In the genomic region with DNA sequence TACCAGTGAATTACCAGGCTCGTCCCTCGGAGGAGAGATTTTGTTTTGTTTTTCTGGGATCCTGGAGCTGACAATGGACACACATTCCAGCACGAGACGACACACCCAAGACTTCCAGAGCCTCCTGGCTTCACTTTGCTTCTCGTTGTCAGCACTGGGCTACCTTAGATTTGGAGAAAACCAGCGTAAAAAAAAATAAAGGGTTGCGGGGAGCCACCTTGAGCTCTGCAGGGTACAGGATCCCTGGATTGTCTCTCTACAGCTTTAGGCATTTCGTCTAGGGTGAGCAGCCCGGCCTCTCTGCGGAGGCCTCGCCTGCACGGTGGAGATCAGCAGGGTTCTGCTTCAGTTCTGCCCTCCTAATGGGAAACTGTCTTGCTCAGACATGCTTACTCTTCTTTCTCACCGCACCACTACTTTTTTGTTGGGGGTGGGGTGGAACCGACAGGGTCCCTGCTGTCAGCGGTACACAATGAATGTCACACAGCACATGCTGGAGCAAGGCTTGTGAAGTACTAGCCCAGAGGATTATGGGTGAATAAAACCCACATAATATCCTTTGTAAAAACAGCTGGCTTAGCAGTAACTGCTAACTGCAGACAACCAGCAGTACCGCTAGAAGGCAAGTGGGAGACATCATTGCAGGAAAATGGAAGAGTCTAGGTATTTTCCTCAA, we compare ENCODE assay signal across 8 mouse cellular contexts.
DNase-seq lines count a peak whose midpoint lies in the region; ATAC-seq and TF ChIP-seq lines count a peak whose summit lies in the region.

No protein-coding gene starts in this region.

- TF ChIP-seq POLR2A in bone marrow, adult 2 months (IDR thresholded peaks at IDR 0.05; ENCODE audit: borderline replicate concordance, control insufficient read depth, low read depth, low read length) = no peak

- peak overlapping the region; percentile 49 for H3K4me2 ChIP-seq in forebrain, embryonic 13.5 days
- H3K4me2 ChIP-seq in heart, postnatal 0 days (ENCODE audit: low read depth, low read length) = peak overlapping the region; percentile 50
- H3K4me2 ChIP-seq in liver, embryonic 15.5 days = peak overlapping the region; percentile 53

- H3K9me3 ChIP-seq in forebrain, embryonic 13.5 days (replicated peaks) = no peaks in the 10 kb centered on the region
- H3K9me3 ChIP-seq in heart, postnatal 0 days (replicated peaks; ENCODE audit: control insufficient read depth, low read length) = no peaks in the 10 kb centered on the region
- no peaks in the 10 kb centered on the region for H3K9me3 ChIP-seq in liver, embryonic 15.5 days (replicated peaks)

- no peak for TF ChIP-seq EP300 in heart, postnatal 0 days (IDR thresholded peaks at IDR 0.05; ENCODE audit: low read depth)

- no peaks in the 10 kb centered on the region; the same call in 1 of the 2 replicates for H3K4me1 ChIP-seq in bone marrow, adult 2 months (ENCODE audit: control insufficient read depth, insufficient read depth, low read length)
- peaks cover 10% of the 10 kb centered on the region for H3K4me1 ChIP-seq in forebrain, embryonic 13.5 days
- H3K4me1 ChIP-seq in heart, postnatal 0 days (ENCODE audit: control insufficient read depth, insufficient read depth) = no peaks in the 10 kb centered on the region; the same call in 1 of the 2 replicates
- H3K4me1 ChIP-seq in liver, embryonic 15.5 days (replicated peaks) = no peaks in the 10 kb centered on the region

- peak overlapping the region; percentile 75 for H3K4me3 ChIP-seq in bone marrow, adult 2 months (replicated peaks; ENCODE audit: control insufficient read depth, low read depth, low read length)
- H3K4me3 ChIP-seq in forebrain, embryonic 13.5 days = peak overlapping the region; percentile 10; the same call in 1 of the 2 replicates
- peak overlapping the region; percentile 27; the same call in 1 of the 2 replicates for H3K4me3 ChIP-seq in heart, postnatal 0 days (ENCODE audit: low read depth, low read length)
- H3K4me3 ChIP-seq in liver, embryonic 15.5 days (replicated peaks) = no peak overlapping the region; the same call in 1 of the 2 replicates

- peak; percentile 40 to 71 for DNase-seq in B cell, adult 2 months
- DNase-seq in heart, postnatal 0 days (ENCODE audit: low spot score) = peak; percentile 68
- peak; percentile 64 to 82 for DNase-seq in kidney, postnatal 36 days
- peak; percentile 37 to 58 for DNase-seq in natural killer cell, adult 2 months (ENCODE audit: low spot score in 2 of 2)
- DNase-seq in telencephalon, adult 2 months (ENCODE audit: low read depth, low spot score) = peak; percentile 46

- H3K27me3 ChIP-seq in forebrain, embryonic 13.5 days = 0 out of 2 replicates have a peak, but pooled peaks cover 2% of the 10 kb centered on the region
- no peaks in the 10 kb centered on the region for H3K27me3 ChIP-seq in heart, postnatal 0 days (ENCODE audit: control insufficient read depth, insufficient read depth, low read length)
- H3K27me3 ChIP-seq in liver, embryonic 15.5 days = peaks cover 5% of the 10 kb centered on the region; the same call in 1 of the 2 replicates

- peak; percentile 55; the same call in 1 of the 2 replicates for TF ChIP-seq CTCF in bone marrow, adult 2 months (IDR thresholded peaks at IDR 0.05; ENCODE audit: control insufficient read depth, insufficient read depth, low read length)
- no peak for TF ChIP-seq CTCF in heart, postnatal 0 days (IDR thresholded peaks at IDR 0.05; ENCODE audit: low read depth)

- peak; percentile 90 for ATAC-seq in forebrain, embryonic 13.5 days
- ATAC-seq in heart, postnatal 0 days (ENCODE audit: insufficient read depth, low read depth) = peak; percentile 64
- ATAC-seq in liver, embryonic 15.5 days (ENCODE audit: insufficient read depth) = 0 out of 2 replicates have a peak, but pooled peaks have one; percentile 22

- no peaks in the 10 kb centered on the region for H3K36me3 ChIP-seq in forebrain, embryonic 13.5 days (ENCODE audit: poor library complexity, severe bottlenecking)
- no peaks in the 10 kb centered on the region for H3K36me3 ChIP-seq in heart, postnatal 0 days (replicated peaks; ENCODE audit: control insufficient read depth, insufficient read depth, low read length)
- H3K36me3 ChIP-seq in liver, embryonic 15.5 days (replicated peaks) = no peaks in the 10 kb centered on the region

- H3K27ac ChIP-seq in bone marrow, adult 2 months (ENCODE audit: control insufficient read depth, insufficient read depth, low read depth, low read length, poor library complexity) = peak overlapping the region; percentile 75
- peak overlapping the region; percentile 82 for H3K27ac ChIP-seq in forebrain, embryonic 13.5 days
- peak overlapping the region; percentile 85 for H3K27ac ChIP-seq in heart, postnatal 0 days (ENCODE audit: low read depth)
- H3K27ac ChIP-seq in liver, embryonic 15.5 days (replicated peaks) = 0 out of 2 replicates have a peak overlapping the region, but pooled peaks have one; percentile 14

- 15% methylated on average over 16 of the region's 16 CpGs for WGBS in bone marrow, adult 2 months
- WGBS in forebrain, embryonic 13.5 days = 19% methylated on average over 16 of the region's 16 CpGs
- WGBS in heart, postnatal 0 days = 23% methylated on average over 16 of the region's 16 CpGs
- 16% methylated on average over 16 of the region's 16 CpGs for WGBS in liver, embryonic 15.5 days (ENCODE audit: insufficient replicate concordance)

- peak overlapping the region; percentile 14; the same call in 1 of the 2 replicates for H3K9ac ChIP-seq in forebrain, embryonic 13.5 days
- H3K9ac ChIP-seq in heart, postnatal 0 days (replicated peaks; ENCODE audit: low read depth, low read length) = no peak overlapping the region
- H3K9ac ChIP-seq in liver, embryonic 15.5 days = no peak overlapping the region

Comparison
In these comparisons a context has a peak if more than half of its experiments do, and no peak if none do; other contexts are left out.
1. H3K27ac ChIP-seq: peak in every context shown above with its lines; median percentile 85 in heart, postnatal 0 days; 82 in forebrain, embryonic 13.5 days; 75 in bone marrow, adult 2 months; 14 in liver, embryonic 15.5 days.
2. ATAC-seq: peak in every context shown above with its lines; median percentile 90 in forebrain, embryonic 13.5 days; 64 in heart, postnatal 0 days; 22 in liver, embryonic 15.5 days.